Mouse (Mus musculus) spleen, adult 2 months (tissue): ENCODE measurements around the gene Dkc1. TPM values are rescaled to one million over a fixed set of nuclear protein-coding genes. Genes with fewer than 3 reads are reported as not detected.
"Not testable (repeated sequence)": the region's sequence is repeated elsewhere in the genome, so short reads cannot be mapped to it uniquely, and the experiment has no call there.

Source experiments
- DNase-seq, 2 experiments: peaks; one replicate each; pipeline versions ENCODE4 v3.0.0 to v3.0.0-alpha.2; 2012 to 2021; ENCODE audit warnings: low spot score in 2 of 2, low read depth in 1 of 2
- H3K27ac ChIP-seq: fragments of 200-500 bp; 2 replicates; pipeline ENCODE4 v1.5.1; 2012; ENCODE audit warnings: low read length, inconsistent platforms; ENCODE audit not compliant: insufficient read depth
- H3K27me3 ChIP-seq: fragments of 200-500 bp; 2 replicates; pipeline ENCODE4 v1.6.1; 2012; ENCODE audit warnings: mild to moderate bottlenecking, moderate library complexity, low read length, inconsistent platforms; ENCODE audit not compliant: control insufficient read depth, insufficient read depth
- H3K36me3 ChIP-seq: fragments of 200-500 bp; 2 replicates; pipeline ENCODE4 v1.6.1; 2012; ENCODE audit warnings: mild to moderate bottlenecking, low read length, inconsistent platforms; ENCODE audit not compliant: control insufficient read depth, insufficient read depth
- H3K4me1 ChIP-seq: fragments of 200-500 bp; 2 replicates; pipeline ENCODE4 v1.6.1; 2011; ENCODE audit warnings: inconsistent platforms; ENCODE audit not compliant: control insufficient read depth, insufficient read depth, insufficient read length
- H3K4me3 ChIP-seq: fragments of 200-500 bp; 2 replicates; pipeline ENCODE4 v1.5.1; 2011; ENCODE audit warnings: mild to moderate bottlenecking, inconsistent platforms; ENCODE audit not compliant: insufficient read depth, insufficient read length; ENCODE audit errors: extremely low read depth
- CTCF ChIP-seq: fragments of 200-500 bp; IDR thresholded peaks from 2 replicates; pipeline ENCODE4 v1.5.1; 2011; ENCODE audit warnings: mild to moderate bottlenecking, inconsistent platforms; ENCODE audit not compliant: insufficient read depth, insufficient read length, insufficient replicate concordance; ENCODE audit errors: extremely low read depth
- POLR2A ChIP-seq: fragments of 200-500 bp; IDR thresholded peaks from 2 replicates; pipeline ENCODE4 v1.6.1; 2011; ENCODE audit warnings: low read depth, low read length, inconsistent platforms
- WGBS: fragments of 180-500 bp; shearing (Covaris S2); methylation state at CpG from one replicate; pipeline ENCODE4 v1.1.7; 2018; 5-methylcytosine and 5-hydroxymethylcytosine counted together
- polyA plus RNA-seq: library from polyadenylated mRNA; depleted of rRNA; stranded (reverse); fragments of >200 nt; gene quantifications from 2 replicates; pipeline ENCODE4 v1.2.3, GENCODE M21; 2012

Gene Dkc1
- polyA plus RNA-seq, 1 experiment = 11.9 TPM

GRCm38 (mm10) chrX:75126893-75127292, 31.2 kb downstream of the Dkc1 start:
- no peak for TF ChIP-seq POLR2A
- no peak for TF ChIP-seq CTCF
- H3K36me3 ChIP-seq = no peaks in the 10 kb centered on the region
- no peaks in the 10 kb centered on the region for H3K27me3 ChIP-seq
- no peak overlapping the region for H3K4me3 ChIP-seq
- no peak overlapping the region for H3K27ac ChIP-seq
- 0 out of 2 replicates have a peak, but pooled peaks cover 2% of the 10 kb centered on the region for H3K4me1 ChIP-seq
- DNase-seq = peak in 1 of 2 experiments; percentile 9

GRCm38 (mm10) chrX:75128333-75128980, 32.8 kb downstream of the Dkc1 start:
- no peak overlapping the region for H3K4me3 ChIP-seq
- DNase-seq = peak in 1 of 2 experiments; percentile 3
- 0 out of 2 replicates have a peak, but pooled peaks cover 2% of the 10 kb centered on the region for H3K4me1 ChIP-seq
- no peaks in the 10 kb centered on the region for H3K27me3 ChIP-seq
- H3K27ac ChIP-seq = peak overlapping the region; percentile 23; the same call in 1 of the 2 replicates
- H3K36me3 ChIP-seq = no peaks in the 10 kb centered on the region
- TF ChIP-seq CTCF = no peak
- no peak for TF ChIP-seq POLR2A

- Histone ChIP-seq H3K27me3 (no peaks in the 10 kb centered on the region), H3K4me1 (0 out of 2 replicates have a peak, but pooled peaks cover 2% of the 10 kb centered on the region), H3K4me3 (no peak overlapping the region), H3K36me3 (no peaks in the 10 kb centered on the region), H3K27ac (no peak overlapping the region; the same call in 1 of the 2 replicates)
- no peak for TF ChIP-seq POLR2A
- TF ChIP-seq CTCF = no peak
- WGBS = 32% methylated on average over 2 of the region's 2 CpGs
- no peak for DNase-seq
Measured at GRCm38 (mm10) chrX:75129474-75129873, 33.8 kb downstream of the Dkc1 start.

- peak; percentile 55 to 68 for DNase-seq
- Histone ChIP-seq H3K27ac (peak within 1 kb of the TSS; percentile 40; the same call in 1 of the 2 replicates), H3K36me3 (no peaks in the 10 kb centered on the region), H3K4me3 (peak within 1 kb of the TSS; percentile 69), H3K27me3 (no peaks in the 10 kb centered on the region), H3K4me1 (0 out of 2 replicates have a peak, but pooled peaks cover 2% of the 10 kb centered on the region)
- no peak for TF ChIP-seq CTCF
- no peak for TF ChIP-seq POLR2A
- 24% methylated on average over 36 of the region's 36 CpGs for WGBS
Measured at GRCm38 (mm10) chrX:75130467-75131160, 35.0 kb downstream of the Dkc1 start, which contains the start of gene Mpp1. TSS of gene Mpp1 (minus strand) at chrX:75131016.

- no peak for DNase-seq
- Histone ChIP-seq H3K4me3 (no peak overlapping the region), H3K4me1 (no peaks in the 10 kb centered on the region), H3K27me3 (no peaks in the 10 kb centered on the region), H3K27ac (no peak overlapping the region), H3K36me3 (no peaks in the 10 kb centered on the region)
- TF ChIP-seq POLR2A (no peak), CTCF (no peak)
Measured at GRCm38 (mm10) chrX:75136938-75137337, 41.3 kb downstream of the Dkc1 start.

GRCm38 (mm10) chrX:75137729-75138128, 42.1 kb downstream of the Dkc1 start:
- no peaks in the 10 kb centered on the region for H3K27me3 ChIP-seq
- H3K27ac ChIP-seq = no peak overlapping the region
- no peak for TF ChIP-seq POLR2A
- H3K36me3 ChIP-seq = no peaks in the 10 kb centered on the region
- H3K4me1 ChIP-seq = no peaks in the 10 kb centered on the region
- H3K4me3 ChIP-seq = no peak overlapping the region
- no peak for DNase-seq
- WGBS = 75% methylated on average over 2 of the region's 2 CpGs

- H3K27me3 ChIP-seq = no peaks in the 10 kb centered on the region
- no peak for DNase-seq
- WGBS = 87% methylated on average over 2 of the region's 2 CpGs
- H3K27ac ChIP-seq = no peak overlapping the region
- no peak overlapping the region for H3K4me3 ChIP-seq
- H3K4me1 ChIP-seq = no peaks in the 10 kb centered on the region
- no peak for TF ChIP-seq POLR2A
- no peak for TF ChIP-seq CTCF
- H3K36me3 ChIP-seq = no peaks in the 10 kb centered on the region
Measured at GRCm38 (mm10) chrX:75138182-75138581, 42.5 kb downstream of the Dkc1 start.

- H3K4me3 ChIP-seq, H3K27me3 ChIP-seq, H3K36me3 ChIP-seq, H3K27ac ChIP-seq, H3K4me1 ChIP-seq: not testable (repeated sequence)
- WGBS = 41% methylated on average over 39 of the region's 42 CpGs
- peak in 1 of 2 experiments; percentile 4 for DNase-seq
Measured at GRCm38 (mm10) chrX:75143124-75143555, 47.5 kb downstream of the Dkc1 start.
